Mouse (Mus musculus) liver, embryonic 14.5 days (tissue): ENCODE results near the gene Tox2.

Experiments used
- CTCF ChIP-seq: IDR thresholded peaks from 2 replicates; pipeline ENCODE4 v1.5.1; 2016; ENCODE audit warnings: antibody characterized with exemption, low read depth, control low read depth
- EP300 ChIP-seq: IDR thresholded peaks from 2 replicates; pipeline ENCODE4 v1.6.1; 2016; ENCODE audit warnings: antibody characterized with exemption, low read depth

DNA sequence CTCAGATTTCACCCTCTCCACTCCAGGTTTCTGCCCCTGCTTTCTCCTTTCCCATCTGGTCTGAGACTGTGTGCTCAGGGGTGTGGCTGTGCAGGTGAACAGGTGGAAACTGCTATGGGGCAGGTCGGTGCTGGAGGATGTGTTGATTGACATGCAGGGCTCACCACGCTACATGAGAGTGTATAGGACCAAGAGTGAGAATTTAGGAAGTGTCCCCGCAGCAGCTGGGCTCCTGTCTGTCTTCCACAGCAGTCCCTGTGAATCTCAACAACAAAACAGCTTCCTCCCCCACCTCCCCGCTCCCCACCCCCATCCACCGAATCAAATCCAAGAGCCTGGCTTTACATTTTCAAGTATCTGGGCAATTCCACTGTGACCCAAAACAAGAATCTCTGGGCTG, 13.3 kb upstream of the Tox2 start:
- TF ChIP-seq CTCF (no peak), EP300 (no peak)
